Mouse (Mus musculus): ENCODE data around the gene Scube2.

The Scube2 gene

DNA sequence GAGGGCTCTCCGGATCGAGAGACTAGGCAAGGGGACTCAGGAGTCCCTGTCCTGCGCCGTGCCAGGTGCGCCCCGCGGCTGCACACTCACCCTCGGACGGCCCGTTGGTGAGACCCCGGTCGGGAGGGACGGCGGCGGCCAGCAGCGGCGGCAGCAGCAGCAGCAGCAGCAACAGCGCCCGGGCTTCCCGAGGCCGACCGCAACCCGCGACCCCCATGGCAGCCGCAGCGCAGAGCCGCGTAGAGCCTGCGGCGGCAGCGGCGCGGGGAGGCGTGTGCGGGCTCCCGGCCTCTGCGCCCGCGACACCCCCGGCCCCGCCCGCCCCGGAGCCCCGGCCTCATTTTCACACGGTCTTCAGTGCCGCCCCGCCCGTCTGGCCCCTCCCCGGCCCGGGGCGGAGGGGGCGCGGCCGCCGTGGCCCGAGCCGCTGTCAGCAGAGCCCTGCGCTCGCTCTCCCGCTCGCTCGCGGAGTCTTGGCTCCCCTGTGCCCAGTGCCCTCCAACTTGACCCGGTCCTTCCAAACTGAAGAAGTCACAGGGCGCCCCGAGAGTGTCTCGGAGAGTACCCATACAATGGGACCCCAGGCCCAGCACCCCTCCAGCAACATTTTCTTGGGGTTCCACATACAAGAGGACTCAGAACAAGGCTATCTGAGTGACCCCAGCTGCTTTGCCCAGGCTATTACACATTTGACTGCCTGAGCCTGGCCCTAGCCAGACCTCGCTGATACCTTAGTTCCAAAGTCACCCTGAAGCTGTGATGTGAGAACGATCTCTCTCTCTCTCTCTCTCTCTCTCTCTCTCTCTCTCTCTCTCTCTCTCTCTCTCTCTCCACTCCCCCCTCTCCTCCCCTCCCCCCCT is at the start of gene Scube2:
TSS of gene Scube2 (minus strand) at position 310 of the 860 bp plus-strand sequence.
- CTCF ChIA-PET: no interaction called here

DNA sequence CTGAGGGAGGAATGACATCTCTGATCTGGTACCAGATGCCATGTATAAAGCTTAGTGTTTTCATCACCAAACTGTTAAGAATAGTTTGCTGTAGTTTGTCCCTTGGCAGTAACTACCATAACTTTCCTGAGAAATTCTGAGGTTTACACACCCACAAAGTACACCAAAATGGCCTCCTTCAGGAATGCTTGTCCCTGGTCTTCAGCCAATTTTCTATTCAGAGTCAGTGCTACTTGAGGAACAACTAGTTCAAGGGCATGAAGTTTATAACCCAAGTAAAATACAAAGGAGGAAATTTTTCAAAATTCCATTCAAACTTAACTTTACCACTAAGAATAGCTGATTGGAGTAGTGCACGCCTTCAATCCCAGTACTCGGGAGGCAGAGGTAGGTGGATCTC is 40.7 kb upstream of the Scube2 start:
- CTCF ChIA-PET: interaction anchor here (0.7 kb wide), 1 partner anchor 144 kb away, joined by 19 read pairs; no protein-coding TSS in a partner anchor

DNA sequence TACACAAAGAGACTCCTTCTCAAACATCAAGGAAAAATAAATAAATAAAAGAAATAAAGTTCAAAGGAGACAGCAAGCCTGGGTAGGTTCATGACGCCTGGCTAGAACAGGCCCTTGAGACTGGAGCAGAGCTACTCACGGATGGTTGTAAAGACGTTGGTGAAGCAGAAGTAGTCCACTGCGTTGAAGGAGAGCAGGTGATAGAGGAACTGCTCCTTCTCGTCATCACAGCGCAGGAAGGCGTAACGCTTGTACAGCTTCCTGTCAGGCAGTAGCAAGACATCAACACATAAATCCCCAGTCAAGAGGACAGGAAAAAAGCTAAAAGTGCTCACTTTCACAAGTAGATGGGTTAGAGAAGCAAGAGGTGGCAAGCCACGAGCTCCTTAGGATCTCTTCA is 35.4 kb upstream of the Scube2 start:
- CTCF ChIA-PET: interaction anchor here (0.5 kb wide), 1 partner anchor 19 kb away, joined by 4 read pairs; no protein-coding TSS in a partner anchor

DNA sequence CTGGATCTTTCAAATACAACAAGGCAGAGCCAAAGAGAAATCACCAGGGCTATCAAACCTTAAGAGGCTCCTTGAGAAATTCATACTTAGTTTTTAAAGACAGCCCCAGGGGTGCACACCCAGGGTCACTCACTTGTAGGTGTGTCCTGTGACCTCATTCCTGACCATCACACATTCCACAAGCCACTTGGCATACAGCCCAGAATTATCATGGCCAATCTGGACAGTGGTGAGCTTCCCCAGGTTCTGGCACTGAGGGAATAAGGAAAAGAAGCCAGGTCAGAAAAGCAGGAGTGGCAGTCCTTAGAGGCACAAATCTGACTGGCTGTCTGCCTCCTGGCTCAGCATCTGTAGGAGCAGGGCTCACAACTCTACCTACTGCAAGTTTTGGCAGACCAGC is 33.4 kb upstream of the Scube2 start:
- CTCF ChIA-PET: no interaction called here

- CTCF ChIA-PET: interaction anchor here (0.7 kb wide), 1 partner anchor 108 kb away, joined by 3 read pairs; no protein-coding TSS in a partner anchor
Observed at GRCm38 (mm10) chr7:109892530-109892929, 27.1 kb upstream of the Scube2 start.

GRCm38 (mm10) chr7:109891786-109892185 is 26.3 kb upstream of the Scube2 start:
- CTCF ChIA-PET: interaction anchor here (0.7 kb wide), 1 partner anchor 107 kb away, joined by 3 read pairs; no protein-coding TSS in a partner anchor

- CTCF ChIA-PET: no interaction called here
Observed at GRCm38 (mm10) chr7:109890256-109890655, 24.8 kb upstream of the Scube2 start.

GRCm38 (mm10) chr7:109889300-109889699 is 23.8 kb upstream of the Scube2 start:
- CTCF ChIA-PET: no interaction called here

GRCm38 (mm10) chr7:109886249-109886648 is 20.8 kb upstream of the Scube2 start:
- CTCF ChIA-PET: no interaction called here

DNA sequence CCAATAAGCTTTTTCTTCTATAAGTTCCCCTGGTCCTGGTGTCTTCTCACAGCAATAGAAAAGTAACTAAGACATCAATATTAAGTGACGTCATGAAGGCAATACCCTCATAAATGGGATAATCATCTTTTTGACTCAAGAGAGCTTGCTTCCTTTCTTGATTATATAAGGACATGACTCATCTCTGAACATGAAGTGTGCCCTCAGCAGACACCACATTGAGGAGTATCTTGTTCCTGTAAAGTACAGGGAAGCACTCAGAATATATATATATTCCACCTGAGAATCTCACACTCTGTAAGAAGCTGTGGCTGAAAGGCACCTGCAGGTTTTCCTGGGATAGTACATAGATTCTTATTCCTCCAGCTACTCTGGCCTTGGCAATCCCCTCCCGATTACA is 17.1 kb upstream of the Scube2 start:
- CTCF ChIA-PET: interaction anchor here (0.6 to 0.7 kb wide), 2 partner anchors 18 to 739 kb away, joined by 3 to 4 read pairs; no protein-coding TSS in a partner anchor

DNA sequence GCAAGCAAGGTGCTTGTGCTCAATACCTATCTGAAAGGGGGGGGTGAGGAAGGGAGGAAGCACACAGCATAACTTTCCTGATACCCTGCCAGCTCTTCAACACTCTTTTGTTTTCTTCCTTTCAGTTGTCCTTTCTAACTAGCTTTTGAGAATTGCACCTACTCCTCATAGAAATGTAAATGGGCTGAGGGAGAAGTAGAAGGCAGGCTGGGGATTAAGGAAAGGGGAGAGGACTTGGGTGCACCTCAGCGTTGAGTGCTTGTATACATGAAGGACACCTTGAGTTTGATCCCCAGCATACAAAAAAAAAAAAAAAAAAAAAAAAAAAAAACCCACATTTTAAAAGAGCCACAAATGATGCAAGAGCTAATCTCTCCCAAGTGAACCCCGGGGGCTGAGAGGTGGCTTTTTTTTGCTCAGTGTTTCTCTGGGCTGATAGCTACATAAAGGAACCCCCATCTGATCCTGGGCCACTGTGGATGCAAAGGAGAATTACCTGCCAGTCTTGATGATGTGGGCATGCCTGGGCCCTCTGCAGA is 16.2 kb upstream of the Scube2 start:
- CTCF ChIA-PET: interaction anchor here (0.6 kb wide), 1 partner anchor 304 kb away, joined by 7 read pairs; no protein-coding TSS in a partner anchor

GRCm38 (mm10) chr7:109879158-109879557 is 13.7 kb upstream of the Scube2 start:
- CTCF ChIA-PET: no interaction called here

- CTCF ChIA-PET: no interaction called here
Observed at GRCm38 (mm10) chr7:109876085-109876484, 10.6 kb upstream of the Scube2 start.

- CTCF ChIA-PET: no interaction called here
Observed at GRCm38 (mm10) chr7:109875598-109875997, 10.1 kb upstream of the Scube2 start.

DNA sequence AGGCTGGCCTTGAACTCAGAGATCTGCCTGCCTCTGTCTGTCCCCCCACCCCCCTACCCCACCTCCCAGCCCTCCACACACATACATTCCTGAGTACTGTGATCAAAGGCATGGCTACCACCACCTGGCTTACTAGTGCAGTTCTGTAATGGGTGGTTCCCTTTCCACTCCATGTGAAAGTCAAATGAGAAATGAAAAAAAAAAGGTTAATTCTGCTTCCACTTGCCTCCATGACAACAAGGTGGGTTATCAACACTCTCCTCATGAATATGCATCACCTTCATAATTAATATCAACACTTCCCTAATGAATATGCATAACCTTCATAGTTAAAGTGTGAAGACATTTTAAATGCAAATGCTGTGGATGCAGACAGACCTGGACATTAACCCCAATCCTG is 9.6 kb upstream of the Scube2 start:
- CTCF ChIA-PET: no interaction called here

DNA sequence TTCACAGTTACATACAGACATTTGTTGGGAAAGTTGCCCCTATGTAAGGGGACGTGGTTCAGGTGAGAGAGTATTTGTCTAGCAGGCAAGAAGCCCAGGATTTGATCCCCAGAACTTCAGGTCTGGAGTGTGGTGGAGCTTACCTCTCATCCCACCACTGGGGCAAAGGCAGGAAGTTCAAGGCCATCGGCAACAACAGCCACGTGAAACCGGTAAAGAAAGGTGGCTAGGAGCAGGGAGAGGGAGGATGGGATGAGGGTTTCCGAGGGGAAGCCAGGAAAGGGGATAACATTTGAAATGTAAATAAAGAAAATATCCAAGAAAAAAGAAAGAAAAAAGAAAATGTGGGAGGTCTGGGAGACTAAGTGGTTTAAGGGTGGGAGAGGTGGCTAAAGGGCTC is 7.7 kb upstream of the Scube2 start:
- CTCF ChIA-PET: no interaction called here

DNA sequence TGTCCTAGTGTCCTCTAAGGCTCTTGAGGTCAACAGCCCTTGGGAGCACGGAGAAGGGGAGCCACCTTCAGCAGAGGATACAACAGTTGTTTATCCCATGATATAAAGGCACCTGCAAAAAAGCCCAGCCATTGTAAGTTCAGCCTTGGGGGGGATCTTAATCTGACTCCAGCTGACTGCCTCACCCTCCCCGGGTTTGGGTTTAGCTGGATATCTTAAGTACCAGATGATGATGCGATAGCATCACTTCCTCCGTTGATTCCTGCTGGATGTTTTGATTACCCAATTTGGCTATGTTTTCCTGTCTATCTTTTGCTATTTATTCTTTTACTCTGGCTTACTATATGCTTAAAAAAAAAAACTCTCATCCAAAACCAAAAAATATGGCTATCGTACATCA is 5.8 kb upstream of the Scube2 start:
- CTCF ChIA-PET: no interaction called here

- CTCF ChIA-PET: no interaction called here
Observed at GRCm38 (mm10) chr7:109868498-109868897, 3.0 kb upstream of the Scube2 start.

- CTCF ChIA-PET: no interaction called here
Observed at GRCm38 (mm10) chr7:109866643-109867042, 1.2 kb upstream of the Scube2 start.

GRCm38 (mm10) chr7:109863561-109863960 is 1.9 kb downstream of the Scube2 start:
- CTCF ChIA-PET: no interaction called here

DNA sequence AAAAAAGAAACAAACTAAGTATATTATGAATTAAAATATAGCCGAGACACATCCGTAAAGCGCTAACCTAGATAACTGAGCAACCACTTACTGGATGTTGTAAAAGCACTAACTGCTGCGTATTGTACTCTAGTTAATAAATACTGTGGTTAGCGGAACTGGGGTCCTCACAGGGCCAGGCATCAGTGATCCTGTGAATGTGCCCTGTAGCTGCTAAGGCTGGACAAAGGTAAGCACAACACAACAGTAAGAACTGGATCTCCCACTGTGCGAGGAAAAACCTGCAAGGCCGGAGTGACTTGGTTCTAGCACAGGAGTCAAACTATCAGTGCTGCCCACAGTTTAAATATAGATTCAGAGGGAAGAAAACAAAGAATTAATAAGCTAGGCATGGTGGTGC is 5.3 kb downstream of the Scube2 start:
- CTCF ChIA-PET: no interaction called here

DNA sequence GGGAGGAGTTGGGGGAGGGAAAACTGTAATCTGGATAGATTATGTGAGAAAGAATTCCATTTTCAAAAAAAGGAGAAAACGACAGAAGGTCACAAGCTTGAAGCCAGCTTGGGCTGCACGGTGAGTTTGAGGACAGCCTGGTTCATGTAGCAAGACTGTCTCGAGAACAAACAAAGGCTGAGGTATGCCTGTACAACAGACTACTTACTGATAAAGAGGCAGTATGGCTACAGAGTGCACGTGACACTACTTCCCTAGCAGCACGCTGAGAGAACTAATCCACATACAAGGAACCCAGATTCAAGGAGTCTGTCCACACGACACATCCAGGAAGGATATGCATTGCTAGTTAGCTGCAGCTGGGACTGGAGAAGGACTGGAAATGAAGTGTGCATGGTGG is 6.1 kb downstream of the Scube2 start:
- CTCF ChIA-PET: no interaction called here

DNA sequence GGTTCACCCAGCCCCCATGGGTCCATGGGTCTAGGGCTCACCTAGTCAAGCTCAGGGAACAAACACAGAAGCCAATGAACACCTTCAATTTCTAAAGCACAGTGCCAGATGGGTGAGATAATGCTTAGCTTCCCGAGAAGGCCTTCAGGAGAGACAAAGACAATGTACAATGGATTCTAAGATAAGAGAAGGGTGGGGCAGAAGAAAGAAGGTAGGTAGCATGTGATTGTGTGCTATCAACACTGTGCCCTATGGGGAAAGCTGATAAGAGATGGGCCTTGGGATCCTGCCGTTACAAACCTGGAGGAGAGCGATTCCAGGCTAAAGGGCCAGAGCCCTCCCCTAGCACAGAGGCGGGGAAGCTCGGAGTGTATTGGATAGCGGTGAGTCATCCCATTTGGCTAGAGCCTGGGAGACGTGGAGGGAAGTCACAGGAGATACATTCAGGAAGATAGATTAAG is 12.7 kb downstream of the Scube2 start:
- CTCF ChIA-PET: no interaction called here
